Mouse (Mus musculus): ENCODE measurements around the gene Foxk1.

DNA sequence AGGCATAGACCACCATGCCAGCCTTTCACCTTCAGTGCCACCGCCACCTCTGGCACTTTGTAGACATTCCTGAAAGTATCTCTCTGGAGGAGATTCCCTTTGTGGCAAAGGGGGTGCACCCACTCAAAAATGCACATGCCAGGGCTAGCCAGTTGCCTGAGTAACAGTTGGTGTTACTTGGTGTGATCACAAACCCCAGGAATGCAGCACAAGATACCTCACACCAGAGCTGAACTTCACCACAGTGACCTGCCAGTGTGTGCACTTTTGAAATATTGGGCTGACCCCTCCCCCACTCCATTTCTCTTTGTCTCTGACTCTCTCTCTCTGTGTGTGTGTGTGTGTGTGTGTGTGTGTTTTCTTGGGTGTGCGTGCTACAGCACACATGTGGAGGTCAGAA lies 25.2 kb downstream of the Foxk1 start:
- TF ChIP-seq CTCF (IDR thresholded peaks at IDR 0.05; ENCODE audit: insufficient read depth, low read length) (no peak), POLR2A (IDR thresholded peaks at IDR 0.05; ENCODE audit: borderline replicate concordance, extremely low read depth, low read depth, low read length) (no peak)

Data from lung, adult 2 months (tissue).